Mouse (Mus musculus) forebrain, embryonic 13.5 days (tissue): ENCODE measurements around the gene Atxn2. TPM values are rescaled to one million over a fixed set of nuclear protein-coding genes. Genes with fewer than 3 reads are reported as not detected.
"Not testable (repeated sequence)": the region's sequence is repeated elsewhere in the genome, so short reads cannot be mapped to it uniquely, and the experiment has no call there.

Source experiments
- ATAC-seq: fragments of 200-750 bp; cut with Nextera tagmentation; 2 replicates; pipeline ENCODE4 v1.8.0; 2017
- H3K27ac ChIP-seq: fragments of 300-500 bp; sonication (generic); 2 replicates; pipeline ENCODE4 v1.5.1; 2015; ENCODE audit warnings: inconsistent platforms, mild to moderate bottlenecking, moderate library complexity
- H3K27me3 ChIP-seq: fragments of 300-500 bp; sonication (generic); 2 replicates; pipeline ENCODE4 v1.6.1; 2015; ENCODE audit warnings: mild to moderate bottlenecking, inconsistent platforms
- H3K36me3 ChIP-seq: fragments of 300-500 bp; sonication (generic); 2 replicates; pipeline ENCODE4 v1.6.1; 2015; ENCODE audit warnings: mild to moderate bottlenecking, inconsistent platforms; ENCODE audit not compliant: poor library complexity, severe bottlenecking
- H3K4me1 ChIP-seq: fragments of 300-500 bp; sonication (generic); 2 replicates; pipeline ENCODE4 v1.6.1; 2015; ENCODE audit warnings: inconsistent platforms
- H3K4me2 ChIP-seq: fragments of 300-500 bp; sonication (generic); 2 replicates; pipeline ENCODE4 v1.6.1; 2015; ENCODE audit warnings: inconsistent platforms, mild to moderate bottlenecking, moderate library complexity
- H3K4me3 ChIP-seq: fragments of 300-500 bp; sonication (generic); 2 replicates; pipeline ENCODE4 v1.5.1; 2015; ENCODE audit warnings: mild to moderate bottlenecking, inconsistent platforms
- H3K9ac ChIP-seq: fragments of 300-500 bp; sonication (generic); 2 replicates; pipeline ENCODE4 v1.6.1; 2015; ENCODE audit warnings: mild to moderate bottlenecking, inconsistent platforms
- H3K9me3 ChIP-seq: fragments of 300-500 bp; sonication (generic); replicated peaks from 2 replicates; pipeline ENCODE4 v1.6.1; 2016; ENCODE audit warnings: inconsistent platforms
- WGBS: fragments of 180-500 bp; shearing (Covaris S2); methylation state at CpG from one replicate; pipeline ENCODE4 v1.1.7; 2015; 5-methylcytosine and 5-hydroxymethylcytosine counted together
- polyA plus RNA-seq: library from polyadenylated mRNA; unstranded; fragments of >200 nt; fragmentation: Nextera tagmentation; extraction: Ambion mirVana; gene quantifications from 2 replicates; pipeline ENCODE4 v1.2.1, GENCODE M21; 2015

Gene Atxn2
- polyA plus RNA-seq, 1 experiment from 2014 or later: 57.2 TPM

DNA sequence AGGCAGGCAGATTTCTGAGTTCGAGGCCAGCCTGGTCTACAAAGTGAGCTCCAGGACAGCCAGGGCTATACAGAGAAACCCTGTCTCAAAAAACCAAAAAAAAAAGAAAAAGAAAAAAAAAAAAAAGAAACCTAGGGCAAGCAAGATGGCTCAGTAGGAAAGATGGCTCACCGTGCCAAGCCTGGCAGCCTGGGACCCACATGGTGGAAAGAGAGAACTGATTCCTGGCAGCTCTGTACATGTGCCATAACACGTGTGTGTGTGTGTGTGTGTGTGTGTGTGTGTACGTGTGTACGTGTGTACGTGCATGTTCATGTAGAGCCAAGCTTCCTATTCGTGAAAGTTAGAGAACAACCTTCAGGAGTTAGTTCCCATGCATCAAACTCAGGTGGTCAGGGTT is 19.7 kb upstream of the Atxn2 start:
- peaks cover 16% of the 10 kb centered on the region for H3K36me3 ChIP-seq
- H3K9me3 ChIP-seq, H3K9ac ChIP-seq, H3K27ac ChIP-seq, H3K27me3 ChIP-seq, H3K4me3 ChIP-seq, ATAC-seq, H3K4me2 ChIP-seq, H3K4me1 ChIP-seq: not testable (repeated sequence)
- 85% methylated on average over 7 of the region's 7 CpGs for WGBS

DNA sequence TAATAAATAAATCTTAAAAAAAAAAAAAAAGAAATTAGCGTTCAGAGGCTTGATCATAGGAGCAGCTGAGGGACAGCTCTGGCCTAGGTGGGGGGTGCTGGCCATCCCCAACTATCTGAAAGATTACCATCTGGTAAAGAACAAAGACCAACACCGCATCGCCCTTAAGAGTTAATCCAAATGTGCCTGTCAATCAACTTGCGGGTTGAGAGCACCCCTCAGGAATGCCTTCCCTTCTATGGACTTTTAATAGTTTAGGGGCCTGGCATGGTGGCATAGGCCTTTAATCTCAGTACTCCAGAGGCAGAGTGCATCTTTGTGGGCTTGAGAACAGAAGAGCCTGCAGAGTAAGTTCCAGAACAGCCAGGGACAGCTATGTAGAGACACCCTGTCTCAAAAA is 18.2 kb upstream of the Atxn2 start:
- WGBS: 73% methylated on average over 4 of the region's 4 CpGs
- Histone ChIP-seq H3K4me3 (no peak overlapping the region), H3K36me3 (0 out of 2 replicates have a peak, but pooled peaks cover 1% of the 10 kb centered on the region), H3K27ac (no peak overlapping the region), H3K4me2 (no peak overlapping the region), H3K9ac (no peak overlapping the region), H3K4me1 (no peaks in the 10 kb centered on the region), H3K9me3 (no peaks in the 10 kb centered on the region), H3K27me3 (no peaks in the 10 kb centered on the region)
- ATAC-seq: no peak

DNA sequence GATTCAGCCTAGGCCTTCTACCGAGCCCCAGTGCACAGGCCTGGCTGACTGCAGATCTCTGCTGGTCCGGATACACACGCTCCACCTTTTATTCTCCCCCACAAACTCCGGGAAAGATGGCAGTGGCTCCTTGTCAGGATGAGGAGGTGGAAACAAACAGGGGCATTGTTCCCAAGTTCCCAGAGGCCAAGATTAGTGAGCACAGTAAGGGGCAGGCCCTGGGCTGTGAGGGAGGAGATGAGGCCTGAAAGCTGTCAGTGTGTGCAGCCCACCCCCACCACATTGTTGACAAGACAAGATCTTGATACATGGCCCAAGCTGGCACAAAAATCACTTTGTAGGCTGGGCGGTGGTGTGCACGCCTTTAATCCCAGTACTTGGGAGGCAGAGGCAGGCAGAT is 14.4 kb upstream of the Atxn2 start:
- ATAC-seq: no peak
- no peak overlapping the region for H3K4me3 ChIP-seq
- no peak overlapping the region for H3K4me2 ChIP-seq
- no peak overlapping the region for H3K27ac ChIP-seq
- no peaks in the 10 kb centered on the region for H3K9me3 ChIP-seq
- no peak overlapping the region for H3K9ac ChIP-seq
- no peaks in the 10 kb centered on the region for H3K36me3 ChIP-seq
- 48% methylated on average over 6 of the region's 6 CpGs for WGBS
- no peaks in the 10 kb centered on the region for H3K27me3 ChIP-seq
- no peaks in the 10 kb centered on the region for H3K4me1 ChIP-seq

DNA sequence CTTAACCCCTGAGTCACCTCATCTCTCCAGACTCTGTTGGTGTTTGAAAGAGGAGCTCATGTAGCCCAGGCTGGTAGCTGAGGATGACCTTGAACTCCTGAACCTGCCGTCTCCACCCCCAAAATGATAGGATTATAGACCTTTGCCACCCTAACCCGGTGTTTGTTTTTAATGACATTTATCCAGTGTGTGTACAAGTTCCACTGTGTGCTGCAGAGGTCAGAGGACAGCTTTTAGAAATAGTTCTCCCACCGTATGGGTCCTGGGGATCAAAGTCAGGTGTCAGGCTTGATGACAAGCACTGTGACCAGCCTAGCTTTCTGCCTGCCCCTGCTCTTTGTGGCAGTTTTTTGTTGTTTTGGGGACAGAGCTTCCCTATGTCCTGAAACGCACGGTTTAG is 11.2 kb upstream of the Atxn2 start:
- peaks cover 5% of the 10 kb centered on the region for H3K4me1 ChIP-seq
- H3K27ac ChIP-seq: no peak overlapping the region
- no peak overlapping the region for H3K4me3 ChIP-seq
- H3K4me2 ChIP-seq: no peak overlapping the region
- H3K9me3 ChIP-seq: no peaks in the 10 kb centered on the region
- H3K36me3 ChIP-seq: no peaks in the 10 kb centered on the region
- WGBS: 63% methylated on average over 5 of the region's 5 CpGs
- no peak overlapping the region for H3K9ac ChIP-seq
- no peak for ATAC-seq
- no peaks in the 10 kb centered on the region for H3K27me3 ChIP-seq

DNA sequence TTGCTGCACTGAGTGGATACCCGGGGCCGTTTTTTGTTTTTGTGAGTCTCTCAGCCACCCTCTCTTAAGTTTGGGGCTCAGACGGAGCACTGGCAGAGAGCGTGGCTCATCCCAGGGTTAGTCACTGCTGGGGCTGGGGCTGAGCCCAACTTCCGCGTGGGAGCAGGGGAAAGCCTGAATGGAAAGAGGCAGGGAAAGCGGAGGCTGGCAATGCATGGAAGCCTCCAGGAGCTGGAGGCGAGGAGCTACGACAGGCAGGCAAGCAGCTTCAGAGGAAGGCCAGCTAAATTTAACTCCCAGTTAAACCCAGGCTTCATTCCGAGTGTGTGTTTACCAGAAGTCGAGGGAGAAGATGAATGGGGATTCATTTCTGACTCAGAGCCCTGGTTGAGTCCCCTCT is 10.6 kb upstream of the Atxn2 start:
- no peak overlapping the region; the same call in 1 of the 2 replicates for H3K9ac ChIP-seq
- no peaks in the 10 kb centered on the region for H3K36me3 ChIP-seq
- no peak overlapping the region for H3K4me2 ChIP-seq
- WGBS: 35% methylated on average over 11 of the region's 11 CpGs
- H3K27ac ChIP-seq: no peak overlapping the region
- no peaks in the 10 kb centered on the region for H3K9me3 ChIP-seq
- H3K4me3 ChIP-seq: no peak overlapping the region
- no peak for ATAC-seq
- H3K27me3 ChIP-seq: no peaks in the 10 kb centered on the region
- peaks cover 8% of the 10 kb centered on the region for H3K4me1 ChIP-seq

DNA sequence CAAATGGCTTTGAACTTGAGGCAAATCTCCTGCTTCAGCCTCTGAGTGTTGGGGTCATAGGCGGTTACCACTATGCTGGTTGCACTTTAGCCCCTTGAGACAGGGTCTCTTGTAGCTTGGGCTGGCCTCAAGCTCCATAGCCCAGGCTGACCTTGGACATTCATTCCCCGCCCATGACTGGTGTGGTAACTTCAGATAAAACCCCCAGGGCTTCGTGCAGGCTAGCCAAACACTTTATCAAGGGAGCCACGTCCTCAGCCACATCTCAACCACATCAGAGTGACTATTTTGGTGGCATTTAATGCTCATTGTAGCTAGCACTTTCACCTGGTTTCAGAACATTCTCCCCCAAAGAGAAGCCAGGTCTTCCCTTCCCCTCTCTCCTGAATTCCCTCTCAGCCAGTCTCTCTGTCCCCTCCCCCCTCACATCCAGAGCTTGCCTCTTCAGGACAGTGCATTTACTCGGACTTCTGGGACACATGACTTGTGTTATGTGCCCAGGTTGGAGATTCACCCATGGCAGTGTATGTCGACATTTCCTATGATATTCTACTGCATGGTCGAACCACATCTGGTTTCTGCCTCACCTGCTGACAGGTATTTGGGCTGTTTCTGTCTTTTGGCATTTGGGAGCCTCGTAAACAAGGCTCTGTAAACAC is 9.9 kb upstream of the Atxn2 start:
- no peak overlapping the region for H3K27ac ChIP-seq
- WGBS: 67% methylated on average over 8 of the region's 8 CpGs
- peaks cover 8% of the 10 kb centered on the region for H3K4me1 ChIP-seq
- H3K27me3 ChIP-seq: no peaks in the 10 kb centered on the region
- no peak overlapping the region for H3K4me2 ChIP-seq
- H3K9ac ChIP-seq: no peak overlapping the region
- H3K4me3 ChIP-seq: no peak overlapping the region
- no peak for ATAC-seq
- H3K9me3 ChIP-seq: no peaks in the 10 kb centered on the region
- H3K36me3 ChIP-seq: no peaks in the 10 kb centered on the region

DNA sequence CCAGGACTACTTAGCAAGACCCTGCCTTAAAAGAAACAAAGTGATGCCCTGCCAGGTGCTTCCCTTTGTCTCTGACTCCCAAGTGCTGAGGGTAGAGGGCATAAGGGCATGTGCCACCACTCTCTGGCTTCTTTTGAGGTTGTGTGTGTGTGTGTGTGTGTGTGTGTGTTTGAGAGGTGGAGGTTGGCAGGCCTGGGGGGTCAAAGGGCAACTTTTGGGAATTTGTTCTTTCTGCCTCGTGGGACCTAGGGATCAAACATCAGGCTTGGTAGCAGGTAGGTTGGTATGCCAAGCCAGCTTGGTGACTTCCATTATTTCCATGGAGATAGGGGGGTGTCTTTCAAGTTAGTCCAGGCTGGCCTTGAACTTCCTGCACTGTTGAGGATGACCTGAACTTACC is 7.8 kb upstream of the Atxn2 start:
- no peak overlapping the region for H3K9ac ChIP-seq
- no peak overlapping the region for H3K4me2 ChIP-seq
- H3K9me3 ChIP-seq: no peaks in the 10 kb centered on the region
- no peak for ATAC-seq
- H3K27me3 ChIP-seq: no peaks in the 10 kb centered on the region
- 67% methylated on average over 1 of the region's 1 CpGs for WGBS
- no peak overlapping the region for H3K27ac ChIP-seq
- H3K36me3 ChIP-seq: no peaks in the 10 kb centered on the region
- peaks cover 8% of the 10 kb centered on the region for H3K4me1 ChIP-seq
- no peak overlapping the region for H3K4me3 ChIP-seq

DNA sequence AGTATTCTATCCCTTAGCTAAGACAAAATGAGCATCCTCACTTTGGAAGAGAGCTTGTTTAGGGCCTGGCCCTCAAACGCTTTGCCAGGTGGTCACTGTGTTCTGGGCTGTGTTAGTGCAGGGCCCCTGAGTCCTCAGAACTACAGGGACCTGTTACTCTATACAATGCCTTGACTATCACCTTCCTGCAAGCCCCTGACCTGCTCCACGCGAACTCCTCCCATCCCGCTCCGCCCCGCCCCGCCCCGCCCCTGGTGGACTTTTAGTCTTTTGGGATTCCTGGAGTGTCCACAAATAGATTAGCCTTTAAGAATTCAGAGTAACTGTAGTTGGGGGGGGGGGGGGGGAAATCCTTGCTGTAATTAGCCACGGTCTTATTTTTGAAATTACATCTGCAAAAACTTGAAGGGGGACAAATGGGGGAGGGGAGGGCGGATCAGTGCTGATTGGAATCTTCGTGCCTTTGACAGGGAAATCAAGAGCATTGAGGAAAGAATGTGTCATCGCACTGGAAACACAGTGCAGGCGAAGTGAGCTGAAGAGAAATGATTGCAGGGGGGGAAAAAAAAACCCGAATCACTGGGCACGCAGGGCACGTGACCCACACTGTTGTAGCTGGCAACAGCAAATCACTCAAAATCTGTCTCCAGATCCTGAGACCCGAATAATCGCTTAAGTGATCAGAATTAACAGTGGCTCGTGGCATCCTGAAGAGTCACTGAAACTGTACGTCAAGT is 6.5 kb upstream of the Atxn2 start:
- Histone ChIP-seq H3K36me3 (no peaks in the 10 kb centered on the region), H3K4me3 (peak overlapping the region; percentile 19; the same call in 1 of the 2 replicates), H3K27ac (no peak overlapping the region), H3K9me3 (no peaks in the 10 kb centered on the region), H3K4me2 (peak overlapping the region; percentile 54), H3K27me3 (no peaks in the 10 kb centered on the region), H3K4me1 (peaks cover 8% of the 10 kb centered on the region), H3K9ac (peak overlapping the region; percentile 45)
- 5% methylated on average over 20 of the region's 20 CpGs for WGBS
- no peak for ATAC-seq

DNA sequence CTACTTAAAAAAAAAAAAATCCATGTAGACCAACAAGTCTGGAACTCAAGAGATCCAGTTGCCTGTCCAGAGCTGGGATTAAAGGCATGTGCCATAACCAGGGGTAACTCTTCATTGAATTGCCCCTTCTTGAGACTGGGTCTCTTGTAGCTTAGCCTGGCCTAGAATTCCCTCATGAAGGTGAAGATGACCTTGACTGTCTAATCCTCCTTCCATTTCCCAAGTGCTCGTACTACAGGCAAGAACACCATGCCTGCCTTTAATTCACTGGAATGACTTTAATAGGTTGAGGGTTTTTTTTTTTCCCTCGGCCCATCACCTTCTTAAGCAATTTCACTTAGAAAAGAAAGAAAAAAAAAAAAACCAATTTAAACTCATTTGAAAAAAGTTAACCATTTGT is 735 bp upstream of the Atxn2 start:
- H3K4me2 ChIP-seq: peak overlapping the region; percentile 90
- peak overlapping the region; percentile 97; the same call in 1 of the 2 replicates for H3K4me3 ChIP-seq
- H3K36me3 ChIP-seq: no peaks in the 10 kb centered on the region
- no peak overlapping the region for H3K27ac ChIP-seq
- 36% methylated on average over 2 of the region's 2 CpGs for WGBS
- H3K4me1 ChIP-seq: peaks cover 21% of the 10 kb centered on the region
- H3K27me3 ChIP-seq: no peaks in the 10 kb centered on the region
- no peak for ATAC-seq
- no peaks in the 10 kb centered on the region for H3K9me3 ChIP-seq
- no peak overlapping the region for H3K9ac ChIP-seq

DNA sequence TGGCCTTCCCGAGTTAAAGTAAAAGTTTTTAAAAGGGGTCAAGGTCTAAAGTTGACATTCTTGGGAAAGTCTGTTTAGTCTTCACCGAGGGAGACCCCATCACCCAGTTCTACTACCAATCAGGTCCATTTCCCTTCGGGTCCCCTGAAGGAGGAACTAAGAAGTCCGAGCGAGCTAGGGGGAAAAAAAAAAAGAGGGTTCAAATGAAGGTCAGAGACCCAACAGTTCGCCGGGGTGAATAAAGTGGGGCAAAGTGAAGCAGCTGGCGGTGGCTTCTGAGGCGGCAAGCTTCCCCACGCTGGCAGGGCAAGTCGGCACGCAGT is 325 bp upstream of the Atxn2 start:
- no peak; the same call in 1 of the 2 replicates for ATAC-seq
- no peaks in the 10 kb centered on the region for H3K27me3 ChIP-seq
- peak overlapping the region; percentile 97 for H3K4me3 ChIP-seq
- H3K36me3 ChIP-seq: no peaks in the 10 kb centered on the region
- peak overlapping the region; percentile 97 for H3K27ac ChIP-seq
- peaks cover 25% of the 10 kb centered on the region for H3K4me1 ChIP-seq
- no peaks in the 10 kb centered on the region for H3K9me3 ChIP-seq
- WGBS: 2% methylated on average over 12 of the region's 12 CpGs
- H3K9ac ChIP-seq: peak overlapping the region; percentile 98
- H3K4me2 ChIP-seq: peak overlapping the region; percentile 90

DNA sequence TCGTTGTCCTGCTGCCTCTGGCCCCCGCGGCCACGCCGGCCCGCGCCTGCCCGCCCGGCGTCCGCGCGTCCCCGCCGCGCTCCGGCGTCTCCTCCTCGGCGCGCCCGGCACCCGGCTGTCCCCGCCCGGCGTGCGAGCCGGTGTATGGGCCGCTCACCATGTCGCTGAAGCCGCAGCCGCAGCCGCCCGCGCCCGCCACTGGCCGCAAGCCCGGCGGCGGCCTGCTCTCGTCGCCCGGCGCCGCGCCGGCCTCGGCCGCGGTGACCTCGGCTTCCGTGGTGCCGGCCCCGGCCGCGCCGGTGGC is 743 bp downstream of the Atxn2 start:
- 0% methylated on average over 30 of the region's 57 CpGs for WGBS
- no peaks in the 10 kb centered on the region for H3K27me3 ChIP-seq
- H3K4me1 ChIP-seq: peaks cover 33% of the 10 kb centered on the region
- peak overlapping the region; percentile 97 for H3K27ac ChIP-seq
- H3K36me3 ChIP-seq: no peaks in the 10 kb centered on the region
- peak; percentile 52 for ATAC-seq
- peak overlapping the region; percentile 97 for H3K4me3 ChIP-seq
- H3K4me2 ChIP-seq: peak overlapping the region; percentile 90
- H3K9ac ChIP-seq: peak overlapping the region; percentile 98
- H3K9me3 ChIP-seq: no peaks in the 10 kb centered on the region

DNA sequence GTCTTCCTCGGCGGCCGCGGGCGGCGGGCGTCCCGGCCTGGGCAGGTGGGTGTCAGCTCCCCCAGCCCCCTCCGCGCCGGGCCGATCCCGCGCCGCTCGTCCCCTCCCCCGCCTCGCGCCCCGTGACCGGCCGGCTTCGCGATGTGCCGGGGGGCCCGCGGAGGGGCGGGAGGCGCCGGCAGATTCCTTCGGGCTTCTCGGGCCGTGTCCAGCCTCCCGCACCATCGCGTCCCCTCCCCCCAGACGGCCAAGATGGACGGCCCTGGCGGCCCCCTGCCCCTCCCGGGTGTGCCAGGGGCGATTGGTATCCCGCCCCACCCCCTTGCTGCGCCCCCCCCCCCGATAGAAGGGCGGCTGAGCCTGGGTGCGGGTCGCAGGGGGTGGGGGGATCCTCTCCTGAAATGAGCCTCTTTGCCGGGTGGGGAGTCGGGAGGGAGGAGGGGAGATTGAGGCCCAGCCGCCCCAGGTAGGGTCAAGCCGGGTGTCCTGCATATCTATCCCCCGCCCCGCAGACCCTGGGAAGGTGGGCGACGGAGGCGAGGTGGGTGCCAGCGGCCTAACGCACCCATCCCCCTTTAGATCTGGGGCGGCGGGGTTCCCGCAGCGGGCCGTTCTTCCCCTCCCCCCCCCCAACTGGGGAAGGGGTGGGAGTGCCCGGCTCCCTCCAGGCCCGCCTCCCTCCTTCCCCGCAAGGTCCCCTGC is 1.2 kb downstream of the Atxn2 start:
- under 1% methylated on average over 36 of the region's 66 CpGs for WGBS
- H3K4me1 ChIP-seq: peaks cover 33% of the 10 kb centered on the region
- H3K27me3 ChIP-seq: no peaks in the 10 kb centered on the region
- 0 out of 2 replicates have a peak, but pooled peaks cover 2% of the 10 kb centered on the region for H3K36me3 ChIP-seq
- peak; percentile 64 for ATAC-seq
- no peaks in the 10 kb centered on the region for H3K9me3 ChIP-seq
- peak overlapping the region; percentile 98 for H3K9ac ChIP-seq
- peak overlapping the region; percentile 97 for H3K27ac ChIP-seq
- H3K4me2 ChIP-seq: peak overlapping the region; percentile 90
- H3K4me3 ChIP-seq: peak overlapping the region; percentile 97
